Mouse (Mus musculus) embryonic facial prominence, embryonic 13.5 days (tissue): ENCODE measurements around the gene Mthfd2. TPM values are rescaled to one million over a fixed set of nuclear protein-coding genes. Genes with fewer than 3 reads are reported as not detected.

Experiments used
- ATAC-seq: fragments of 200-750 bp; cut with Nextera tagmentation; 2 replicates; pipeline ENCODE4 v1.8.0; 2017; ENCODE audit warnings: low read depth; ENCODE audit not compliant: insufficient number of reproducible peaks, insufficient read depth, low FRiP score, low TSS enrichment
- H3K27ac ChIP-seq: fragments of 300-500 bp; sonication (generic); 2 replicates; pipeline ENCODE4 v1.5.1; 2015; ENCODE audit warnings: moderate library complexity, mild to moderate bottlenecking, inconsistent platforms
- H3K27me3 ChIP-seq: fragments of 300-500 bp; sonication (generic); 2 replicates; pipeline ENCODE4 v1.6.1; 2015; ENCODE audit warnings: mild to moderate bottlenecking, inconsistent platforms
- H3K36me3 ChIP-seq: fragments of 300-500 bp; sonication (generic); 2 replicates; pipeline ENCODE4 v1.6.1; 2015; ENCODE audit warnings: mild to moderate bottlenecking, inconsistent platforms
- H3K4me1 ChIP-seq: fragments of 300-500 bp; sonication (generic); 2 replicates; pipeline ENCODE4 v1.6.1; 2015; ENCODE audit warnings: inconsistent platforms
- H3K4me2 ChIP-seq: fragments of 300-500 bp; sonication (generic); 2 replicates; pipeline ENCODE4 v1.6.1; 2015; ENCODE audit warnings: moderate library complexity, mild to moderate bottlenecking, inconsistent platforms
- H3K4me3 ChIP-seq: fragments of 300-500 bp; sonication (generic); 2 replicates; pipeline ENCODE4 v1.5.1; 2015; ENCODE audit warnings: mild to moderate bottlenecking, inconsistent platforms
- H3K9ac ChIP-seq: fragments of 300-500 bp; sonication (generic); 2 replicates; pipeline ENCODE4 v1.6.1; 2015; ENCODE audit warnings: mild to moderate bottlenecking, inconsistent platforms
- H3K9me3 ChIP-seq: fragments of 300-500 bp; sonication (generic); 2 replicates; pipeline ENCODE4 v1.6.1; 2016; ENCODE audit warnings: inconsistent platforms
- WGBS: fragments of 180-500 bp; shearing (Covaris S2); methylation state at CpG from one replicate; pipeline ENCODE4 v1.1.7; 2015; ENCODE audit warnings: mixed read lengths; 5-methylcytosine and 5-hydroxymethylcytosine counted together
- polyA plus RNA-seq: library from polyadenylated mRNA; unstranded; fragments of >200 nt; fragmentation: Nextera tagmentation; extraction: Ambion mirVana; gene quantifications from 2 replicates; pipeline ENCODE4 v1.2.1, GENCODE M21; 2015

The Mthfd2 gene
- polyA plus RNA-seq, 1 experiment from 2014 or later, result 36.3 TPM

DNA sequence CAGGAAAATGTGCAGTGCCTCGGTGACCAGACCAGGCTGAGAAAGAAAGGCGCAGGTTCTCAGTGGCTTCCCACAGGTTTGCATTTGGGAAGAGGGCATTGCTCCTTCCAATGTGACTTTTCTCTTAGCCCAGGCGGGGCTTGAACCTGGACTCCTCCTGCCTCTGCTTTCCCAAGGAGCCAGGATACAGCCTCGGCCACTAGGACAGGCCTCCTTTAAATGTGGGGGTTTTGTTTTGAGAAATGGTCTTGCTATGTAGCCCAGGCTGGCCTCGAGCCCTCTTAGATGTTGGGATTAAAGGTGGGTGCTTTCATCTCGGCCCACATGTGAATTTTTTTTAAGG lies 657 bp upstream of the Mthfd2 start:
- WGBS, result 8% methylated on average over 6 of the region's 6 CpGs
- ATAC-seq, result no peak
- no peaks in the 10 kb centered on the region for H3K27me3 ChIP-seq

GRCm38 (mm10) chr6:83323652-83324419 lies 1.9 kb downstream of the Mthfd2 start:
- Histone ChIP-seq H3K27ac (no peak overlapping the region), H3K27me3 (no peaks in the 10 kb centered on the region), H3K9ac (0 out of 2 replicates have a peak overlapping the region, but pooled peaks have one; percentile 11), H3K4me2 (no peak overlapping the region), H3K4me3 (no peak overlapping the region), H3K36me3 (peaks cover 2% of the 10 kb centered on the region; the same call in 1 of the 2 replicates), H3K4me1 (peaks cover 13% of the 10 kb centered on the region), H3K9me3 (no peaks in the 10 kb centered on the region)
- WGBS, result 64% methylated on average over 8 of the region's 8 CpGs
- no peak for ATAC-seq

More for the DNA sequence above, 657 bp upstream of the Mthfd2 start:
- Histone ChIP-seq H3K36me3 (peaks cover 22% of the 10 kb centered on the region), H3K4me1 (peaks cover 13% of the 10 kb centered on the region), H3K9ac (peak overlapping the region; percentile 87), H3K27ac (peak overlapping the region; percentile 95), H3K4me2 (peak overlapping the region; percentile 74), H3K4me3 (peak overlapping the region; percentile 68), H3K9me3 (no peaks in the 10 kb centered on the region)

- Histone ChIP-seq H3K4me2 (no peak overlapping the region), H3K9ac (no peak overlapping the region), H3K36me3 (no peaks in the 10 kb centered on the region), H3K4me3 (no peak overlapping the region), H3K4me1 (peaks cover 12% of the 10 kb centered on the region), H3K27me3 (no peaks in the 10 kb centered on the region), H3K27ac (no peak overlapping the region), H3K9me3 (no peaks in the 10 kb centered on the region)
- no peak for ATAC-seq
- WGBS, result 58% methylated on average over 2 of the region's 2 CpGs
Observed at GRCm38 (mm10) chr6:83322794-83323193, 2.9 kb downstream of the Mthfd2 start.

- H3K27me3 ChIP-seq, result no peaks in the 10 kb centered on the region
- no peak for ATAC-seq
- WGBS, result 44% methylated on average over 1 of the region's 1 CpGs
- no peaks in the 10 kb centered on the region for H3K9me3 ChIP-seq
- H3K36me3 ChIP-seq, result no peaks in the 10 kb centered on the region
- H3K9ac ChIP-seq, result no peak overlapping the region
- H3K4me3 ChIP-seq, result no peak overlapping the region
- H3K27ac ChIP-seq, result no peak overlapping the region
- H3K4me1 ChIP-seq, result peaks cover 7% of the 10 kb centered on the region
- H3K4me2 ChIP-seq, result no peak overlapping the region
Observed at GRCm38 (mm10) chr6:83321927-83322326, 3.8 kb downstream of the Mthfd2 start.

DNA sequence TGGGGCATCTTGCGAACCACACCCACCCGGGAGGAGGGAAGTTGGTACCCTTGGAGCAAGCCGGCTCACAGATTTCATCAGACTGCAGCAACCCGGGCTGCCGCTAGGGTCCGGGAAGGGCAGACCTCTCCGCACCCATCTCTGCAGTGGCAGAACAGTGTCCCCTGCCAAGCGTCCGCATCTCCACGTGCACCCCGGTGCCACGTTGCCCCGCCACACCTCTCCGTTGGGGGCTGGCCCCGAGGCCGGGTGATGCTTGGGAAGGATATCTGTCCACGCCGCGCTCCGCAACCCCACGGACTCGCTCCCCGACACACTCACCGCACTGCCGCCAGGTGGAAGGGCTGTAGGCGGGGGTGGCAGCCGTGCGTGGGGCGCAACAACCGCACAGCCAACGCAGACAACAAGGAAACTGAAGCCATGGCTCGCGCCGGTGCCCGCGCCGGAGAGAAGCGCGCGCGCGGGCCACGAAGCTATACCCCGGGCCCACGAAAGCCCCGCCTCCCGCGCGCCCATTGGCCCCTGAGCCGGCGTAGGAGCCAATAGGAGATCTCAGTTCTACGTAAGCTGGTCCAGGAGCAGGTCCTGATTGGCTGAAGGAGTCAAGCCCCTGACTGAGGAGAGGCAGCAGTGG lies 8.5 kb downstream of the Mthfd2 start:
- ATAC-seq, result peak; percentile 98
- H3K4me2 ChIP-seq, result peak overlapping the region; percentile 76
- H3K4me1 ChIP-seq, result peaks cover 18% of the 10 kb centered on the region
- no peaks in the 10 kb centered on the region for H3K9me3 ChIP-seq
- peaks cover 8% of the 10 kb centered on the region for H3K36me3 ChIP-seq
- WGBS, result under 1% methylated on average over 52 of the region's 52 CpGs
- peak overlapping the region; percentile 51; the same call in 1 of the 2 replicates for H3K27ac ChIP-seq
- no peaks in the 10 kb centered on the region for H3K27me3 ChIP-seq
- H3K9ac ChIP-seq, result peak overlapping the region; percentile 83
- H3K4me3 ChIP-seq, result peak overlapping the region; percentile 89

DNA sequence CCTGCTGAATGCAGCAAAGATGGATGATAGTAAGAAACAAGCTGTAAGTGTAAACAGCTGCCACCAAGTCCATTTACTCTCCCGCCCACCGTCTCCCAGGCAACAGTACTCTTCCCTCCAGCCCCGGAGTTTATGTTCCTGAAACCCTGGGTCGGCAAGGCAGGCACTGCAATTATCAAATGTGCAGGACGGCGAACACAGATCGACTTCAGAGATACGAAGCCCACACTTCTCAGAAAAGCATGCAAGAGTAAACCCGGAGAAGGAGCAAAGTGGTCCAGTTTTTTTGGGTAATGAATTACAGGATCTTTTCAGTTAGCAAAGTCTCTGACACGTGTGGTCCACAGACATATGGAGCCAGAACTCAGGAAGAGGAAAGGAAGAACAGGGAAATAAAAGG lies 9.7 kb downstream of the Mthfd2 start:
- no peaks in the 10 kb centered on the region for H3K27me3 ChIP-seq
- H3K27ac ChIP-seq, result peak overlapping the region; percentile 11; the same call in 1 of the 2 replicates
- WGBS, result 3% methylated on average over 10 of the region's 10 CpGs
- no peaks in the 10 kb centered on the region for H3K9me3 ChIP-seq
- H3K4me3 ChIP-seq, result peak overlapping the region; percentile 89
- peaks cover 18% of the 10 kb centered on the region for H3K4me1 ChIP-seq
- H3K4me2 ChIP-seq, result peak overlapping the region; percentile 76
- H3K36me3 ChIP-seq, result peaks cover 20% of the 10 kb centered on the region
- 0 out of 2 replicates have a peak overlapping the region, but pooled peaks have one; percentile 58 for H3K9ac ChIP-seq
- no peak for ATAC-seq

DNA sequence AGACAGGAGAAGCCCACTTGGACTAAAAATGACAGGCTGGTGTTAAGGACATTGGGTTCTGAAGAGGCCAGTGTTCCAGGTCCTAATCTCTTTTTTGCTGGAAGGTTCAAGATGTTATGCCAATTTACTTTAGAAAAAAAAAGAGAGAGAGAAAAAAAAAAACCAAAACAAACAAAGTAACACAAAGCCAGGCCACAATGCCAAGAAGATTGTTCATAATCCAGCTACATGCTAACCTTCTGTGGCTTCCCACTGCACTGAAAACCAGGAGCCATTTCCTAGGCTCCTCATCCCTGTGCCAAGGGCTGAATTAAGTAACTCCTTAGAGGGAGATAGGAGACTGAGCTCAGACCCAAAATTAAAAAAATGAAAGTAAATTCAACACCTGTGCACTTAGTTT lies 10.4 kb downstream of the Mthfd2 start:
- Histone ChIP-seq H3K27me3 (no peaks in the 10 kb centered on the region), H3K9ac (no peak overlapping the region), H3K4me2 (peak overlapping the region; percentile 76), H3K4me1 (peaks cover 18% of the 10 kb centered on the region), H3K4me3 (no peak overlapping the region), H3K27ac (no peak overlapping the region), H3K9me3 (no peaks in the 10 kb centered on the region), H3K36me3 (peaks cover 27% of the 10 kb centered on the region)
- ATAC-seq, result no peak

DNA sequence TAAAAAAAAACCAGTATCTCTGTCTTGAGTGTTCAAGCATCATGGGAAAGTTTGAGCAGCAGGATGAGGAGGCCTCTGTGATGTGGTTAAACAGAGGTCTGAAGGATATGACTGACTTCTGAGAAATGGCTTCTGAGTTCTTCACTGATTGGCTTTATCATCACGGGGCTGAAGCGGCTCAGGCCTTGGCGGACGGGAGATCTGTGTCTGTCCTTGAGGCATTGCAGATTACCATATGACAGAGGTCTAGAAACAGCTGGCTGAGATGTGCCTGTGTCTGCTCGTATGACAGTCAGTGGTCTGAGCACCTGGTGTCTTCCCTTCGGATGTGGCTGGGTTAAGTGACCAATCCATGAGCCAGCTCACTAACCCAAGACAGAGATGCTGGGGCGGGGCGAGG lies 13.2 kb downstream of the Mthfd2 start:
- Histone ChIP-seq H3K36me3 (peaks cover 50% of the 10 kb centered on the region), H3K4me3 (no peak overlapping the region), H3K9me3 (no peaks in the 10 kb centered on the region), H3K27me3 (no peaks in the 10 kb centered on the region), H3K4me1 (peaks cover 18% of the 10 kb centered on the region), H3K9ac (no peak overlapping the region), H3K27ac (no peak overlapping the region), H3K4me2 (no peak overlapping the region)
- whole genome bisulfite sequencing, result 87% methylated on average over 8 of the region's 8 CpGs
- ATAC-seq, result no peak

DNA sequence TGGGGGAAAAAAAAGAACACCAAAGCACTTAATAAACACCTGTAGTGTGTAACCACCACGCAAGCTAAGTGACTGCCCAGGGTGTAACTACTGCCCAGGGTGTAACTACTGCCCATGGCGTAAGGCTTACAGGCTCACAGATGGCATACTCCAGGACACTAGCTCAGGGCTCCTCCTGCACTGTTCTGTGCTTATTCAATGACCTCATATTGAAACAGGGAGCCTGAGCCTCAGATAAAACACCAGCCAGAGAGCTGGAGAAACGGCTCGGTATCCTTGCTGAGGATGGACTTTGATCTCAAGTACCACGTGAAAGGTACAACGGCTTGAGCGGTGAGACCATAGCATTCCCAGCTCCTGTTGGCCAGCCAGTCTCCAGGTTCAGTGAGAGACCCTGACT lies 13.7 kb downstream of the Mthfd2 start:
- Histone ChIP-seq H3K4me2 (no peak overlapping the region), H3K27me3 (no peaks in the 10 kb centered on the region), H3K27ac (no peak overlapping the region), H3K36me3 (peaks cover 54% of the 10 kb centered on the region), H3K4me1 (peaks cover 18% of the 10 kb centered on the region), H3K4me3 (no peak overlapping the region), H3K9me3 (no peaks in the 10 kb centered on the region), H3K9ac (no peak overlapping the region)
- WGBS, result 95% methylated on average over 7 of the region's 7 CpGs
- no peak for ATAC-seq

DNA sequence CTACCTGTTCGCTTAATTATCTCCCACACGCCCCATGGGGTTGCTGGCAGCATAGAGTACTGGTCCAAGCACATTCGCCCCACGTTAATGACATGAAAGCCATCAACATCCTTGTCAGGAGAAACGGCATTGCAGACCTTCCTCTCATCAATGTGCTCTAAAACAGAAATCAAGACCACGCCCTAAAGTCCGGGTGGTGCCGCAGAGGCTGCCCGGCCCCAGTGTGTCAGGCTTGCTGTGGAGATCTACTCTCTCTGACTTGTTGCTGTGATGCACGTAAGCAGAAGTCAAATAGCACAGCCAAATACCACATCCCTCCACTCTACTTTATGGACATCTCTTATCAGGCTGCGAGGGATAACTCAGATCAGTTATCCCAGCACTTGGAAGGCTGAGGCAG lies 14.5 kb downstream of the Mthfd2 start:
- no peaks in the 10 kb centered on the region for H3K9me3 ChIP-seq
- peaks cover 63% of the 10 kb centered on the region for H3K36me3 ChIP-seq
- no peaks in the 10 kb centered on the region for H3K27me3 ChIP-seq
- WGBS, result 94% methylated on average over 11 of the region's 11 CpGs
- H3K27ac ChIP-seq, result no peak overlapping the region
- H3K4me3 ChIP-seq, result no peak overlapping the region
- no peak overlapping the region for H3K4me2 ChIP-seq
- H3K9ac ChIP-seq, result no peak overlapping the region
- peaks cover 10% of the 10 kb centered on the region for H3K4me1 ChIP-seq
- no peak for ATAC-seq

GRCm38 (mm10) chr6:83309017-83309416 lies 16.7 kb downstream of the Mthfd2 start:
- no peaks in the 10 kb centered on the region for H3K9me3 ChIP-seq
- ATAC-seq, result no peak
- H3K4me2 ChIP-seq, result no peak overlapping the region
- no peaks in the 10 kb centered on the region for H3K27me3 ChIP-seq
- H3K27ac ChIP-seq, result no peak overlapping the region
- H3K4me1 ChIP-seq, result no peaks in the 10 kb centered on the region
- WGBS, result 87% methylated on average over 7 of the region's 7 CpGs
- H3K4me3 ChIP-seq, result no peak overlapping the region
- H3K9ac ChIP-seq, result no peak overlapping the region
- peaks cover 76% of the 10 kb centered on the region for H3K36me3 ChIP-seq

GRCm38 (mm10) chr6:83302264-83302663 lies 23.4 kb downstream of the Mthfd2 start:
- no peak overlapping the region for H3K4me2 ChIP-seq
- no peak overlapping the region for H3K27ac ChIP-seq
- H3K9ac ChIP-seq, result no peak overlapping the region
- H3K4me3 ChIP-seq, result no peak overlapping the region
- ATAC-seq, result no peak
- no peaks in the 10 kb centered on the region for H3K27me3 ChIP-seq
- 67% methylated on average over 5 of the region's 5 CpGs for WGBS
- H3K4me1 ChIP-seq, result no peaks in the 10 kb centered on the region
- peaks cover 24% of the 10 kb centered on the region for H3K36me3 ChIP-seq
- no peaks in the 10 kb centered on the region for H3K9me3 ChIP-seq
